Mouse (Mus musculus) liver, adult 2 months (tissue): ENCODE results near the gene Rap1gds1.

Experiments used
- CTCF ChIP-seq: fragments of 200-500 bp; IDR thresholded peaks from 2 replicates; pipeline ENCODE4 v1.5.1; 2011; ENCODE audit warnings: low read depth, low read length, control low read depth
- POLR2A ChIP-seq: fragments of 200-500 bp; IDR thresholded peaks from 2 replicates; pipeline ENCODE4 v1.6.1; 2011; ENCODE audit warnings: low read length, control low read depth; ENCODE audit not compliant: insufficient read depth; ENCODE audit errors: extremely low read depth

DNA sequence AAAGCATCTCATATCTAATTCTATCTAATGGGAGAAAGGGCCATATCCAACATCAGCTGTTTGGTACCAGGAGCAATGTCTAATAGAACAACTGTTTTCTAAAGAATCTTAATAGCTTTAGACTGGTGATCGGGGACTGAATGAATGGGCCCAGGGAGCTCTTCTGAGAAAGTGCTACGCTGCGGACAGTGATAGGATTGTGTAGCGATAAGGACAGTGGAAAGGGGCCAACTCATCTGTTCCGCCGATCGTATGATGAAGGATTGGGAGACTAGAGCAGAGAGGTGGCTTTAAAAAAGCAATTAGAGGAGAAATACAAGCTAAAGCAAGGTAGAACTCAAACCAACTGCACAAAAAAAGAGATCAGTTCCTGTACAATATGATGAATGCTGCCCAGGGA is 20.9 kb upstream of the Rap1gds1 start:
- TF ChIP-seq CTCF = no peak
- TF ChIP-seq POLR2A = no peak
